In the genomic region with DNA sequence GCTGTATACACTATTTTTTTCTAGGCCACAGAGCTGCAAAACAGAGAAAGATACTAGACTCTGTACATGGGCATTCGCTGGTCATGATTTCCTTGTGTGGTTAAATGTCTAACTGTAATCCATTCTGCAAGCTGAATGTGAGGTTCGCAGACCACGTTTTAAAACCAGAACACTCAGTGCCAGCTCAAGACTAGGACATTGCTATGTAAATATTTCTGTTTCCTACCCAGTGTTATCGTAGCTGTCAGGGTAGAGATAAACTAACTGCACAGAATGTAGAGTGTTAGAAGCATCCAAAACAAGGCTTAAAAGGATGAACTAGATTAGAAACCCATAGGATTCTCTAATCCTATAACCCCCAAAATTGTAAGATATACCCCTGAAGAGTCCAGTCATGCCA, we compare ENCODE assay signal across 28 mouse cellular contexts.
DNase-seq lines count a peak whose midpoint lies in the region; ATAC-seq and TF ChIP-seq lines count a peak whose summit lies in the region.
"Had no signal": no experiment of that assay in that cellular context is flagged by ENCODE, and none has a peak within 500 bp of the region (broad histone marks: within the 10 kb centered on the region; RNA-seq: fewer than 3 reads in every experiment).

No protein-coding gene starts in this region.

- TF ChIP-seq CTCF in intestine, postnatal 0 days (IDR thresholded peaks at IDR 0.05; ENCODE audit: low read depth), result no peak
- TF ChIP-seq CTCF in lung, postnatal 0 days (IDR thresholded peaks at IDR 0.05), result no peak

- no peaks in the 10 kb centered on the region for H3K36me3 ChIP-seq in heart, embryonic 12.5 days
- no peaks in the 10 kb centered on the region for H3K36me3 ChIP-seq in intestine, embryonic 14.5 days (ENCODE audit: control insufficient read depth, insufficient read depth, low read length)
- no peaks in the 10 kb centered on the region for H3K36me3 ChIP-seq in intestine, postnatal 0 days (ENCODE audit: control insufficient read depth, insufficient read depth)
- no peaks in the 10 kb centered on the region for H3K36me3 ChIP-seq in lung, postnatal 0 days (ENCODE audit: insufficient read depth, low read length)
- H3K36me3 ChIP-seq: hindbrain, embryonic 13.5 days; limb, embryonic 10.5 days; limb, embryonic 15.5 days; liver, embryonic 13.5 days; midbrain, embryonic 10.5 days; midbrain, embryonic 15.5 days; neural tube, embryonic 15.5 days had no signal

- H3K27ac ChIP-seq in heart, embryonic 12.5 days (ENCODE audit: poor library complexity, severe bottlenecking), result peak overlapping the region; percentile 81
- H3K27ac ChIP-seq in intestine, embryonic 14.5 days (ENCODE audit: low read depth), result peak overlapping the region; percentile 27; the same call in 1 of the 2 replicates
- H3K27ac ChIP-seq in intestine, postnatal 0 days (ENCODE audit: low read depth, low read length), result no peak overlapping the region
- no peak overlapping the region for H3K27ac ChIP-seq in lung, postnatal 0 days (ENCODE audit: low read length)
- H3K27ac ChIP-seq: forebrain, embryonic 13.5 days; hindbrain, embryonic 13.5 days; kidney, postnatal 0 days; limb, embryonic 10.5 days; limb, embryonic 15.5 days; liver, embryonic 13.5 days; midbrain, embryonic 10.5 days; midbrain, embryonic 15.5 days; neural tube, embryonic 15.5 days had no signal

- H3K9me3 ChIP-seq in heart, embryonic 12.5 days (replicated peaks), result no peaks in the 10 kb centered on the region
- no peaks in the 10 kb centered on the region for H3K9me3 ChIP-seq in intestine, embryonic 14.5 days (ENCODE audit: control insufficient read depth, low read length)
- no peaks in the 10 kb centered on the region for H3K9me3 ChIP-seq in intestine, postnatal 0 days (ENCODE audit: control insufficient read depth)
- H3K9me3 ChIP-seq in lung, postnatal 0 days (ENCODE audit: low read length), result no peaks in the 10 kb centered on the region
- H3K9me3 ChIP-seq: forebrain, embryonic 13.5 days; hindbrain, embryonic 13.5 days; limb, embryonic 10.5 days; limb, embryonic 15.5 days; liver, embryonic 13.5 days; midbrain, embryonic 10.5 days; midbrain, embryonic 15.5 days; neural tube, embryonic 15.5 days had no signal

- peak; percentile 66 for ATAC-seq in heart, embryonic 12.5 days (ENCODE audit: insufficient number of reproducible peaks, low FRiP score)
- no peak for ATAC-seq in intestine, embryonic 14.5 days (replicated peaks; ENCODE audit: low FRiP score, low TSS enrichment, low read depth)
- ATAC-seq in intestine, postnatal 0 days, result no peak
- peak; percentile 19 for ATAC-seq in lung, postnatal 0 days
- ATAC-seq: forebrain, embryonic 13.5 days; midbrain, embryonic 15.5 days had no signal

- H3K4me1 ChIP-seq in heart, embryonic 12.5 days (replicated peaks), result peaks cover 11% of the 10 kb centered on the region; the same call in 1 of the 2 replicates
- H3K4me1 ChIP-seq in intestine, embryonic 14.5 days (replicated peaks; ENCODE audit: control insufficient read depth, insufficient read depth, low read length), result no peaks in the 10 kb centered on the region; the same call in 1 of the 2 replicates
- no peaks in the 10 kb centered on the region for H3K4me1 ChIP-seq in intestine, postnatal 0 days (replicated peaks; ENCODE audit: control insufficient read depth, insufficient read depth, low read length)
- no peaks in the 10 kb centered on the region for H3K4me1 ChIP-seq in lung, postnatal 0 days (ENCODE audit: insufficient read depth, low read depth, low read length)
- H3K4me1 ChIP-seq: limb, embryonic 10.5 days; limb, embryonic 15.5 days; liver, embryonic 13.5 days; midbrain, embryonic 10.5 days; midbrain, embryonic 15.5 days; neural tube, embryonic 15.5 days had no signal

- DNase-seq in heart, adult 9 months (ENCODE audit: low spot score in 2 of 2), result no peak
- DNase-seq in intestine, embryonic 14.5 days (ENCODE audit: low spot score), result no peak
- DNase-seq in lung, postnatal 0 days (ENCODE audit: low spot score), result no peak
- no peak for DNase-seq in lung, adult 18-20 months
- no peak for DNase-seq in layer of hippocampus, postnatal 36 days
- DNase-seq: adrenal gland, postnatal 14 days; cerebellum, adult 11 months; cerebellum, adult 9-10 months; cerebellum, postnatal 36 days; gastrocnemius, postnatal 10 days; heart, postnatal 4 days; kidney, adult 8-10 months; kidney, postnatal 4 days; liver, embryonic 13.5 days; lung, adult 2 months; retina, postnatal 1 day; right cerebral cortex, postnatal 14 days; thymus, postnatal 14 days had no signal

- H3K27me3 ChIP-seq in heart, embryonic 12.5 days (replicated peaks), result no peaks in the 10 kb centered on the region
- H3K27me3 ChIP-seq in intestine, embryonic 14.5 days (replicated peaks; ENCODE audit: control insufficient read depth, insufficient read depth, low read length), result no peaks in the 10 kb centered on the region
- no peaks in the 10 kb centered on the region for H3K27me3 ChIP-seq in intestine, postnatal 0 days (replicated peaks; ENCODE audit: control insufficient read depth, insufficient read depth, low read length)
- H3K27me3 ChIP-seq in lung, postnatal 0 days (replicated peaks; ENCODE audit: insufficient read depth, low read length), result no peaks in the 10 kb centered on the region
- H3K27me3 ChIP-seq: forebrain, embryonic 13.5 days; hindbrain, embryonic 13.5 days; limb, embryonic 15.5 days; liver, embryonic 13.5 days; midbrain, embryonic 15.5 days; neural tube, embryonic 15.5 days had no signal

- H3K4me3 ChIP-seq in heart, embryonic 12.5 days, result no peak overlapping the region
- no peak overlapping the region for H3K4me3 ChIP-seq in intestine, embryonic 14.5 days (ENCODE audit: low read depth, low read length)
- no peak overlapping the region for H3K4me3 ChIP-seq in intestine, postnatal 0 days (ENCODE audit: low read depth, low read length)
- H3K4me3 ChIP-seq in lung, postnatal 0 days (ENCODE audit: low read depth, low read length), result no peak overlapping the region
- H3K4me3 ChIP-seq: forebrain, embryonic 13.5 days; hindbrain, embryonic 13.5 days; limb, embryonic 10.5 days; limb, embryonic 15.5 days; liver, embryonic 13.5 days; midbrain, embryonic 10.5 days; midbrain, embryonic 15.5 days; neural tube, embryonic 15.5 days had no signal

- no peak overlapping the region for H3K9ac ChIP-seq in heart, embryonic 12.5 days
- no peak overlapping the region for H3K9ac ChIP-seq in intestine, embryonic 14.5 days (ENCODE audit: low read length)
- no peak overlapping the region for H3K9ac ChIP-seq in intestine, postnatal 0 days (ENCODE audit: low read depth, low read length)
- H3K9ac ChIP-seq in lung, postnatal 0 days (replicated peaks; ENCODE audit: low read depth), result no peak overlapping the region
- H3K9ac ChIP-seq: forebrain, embryonic 13.5 days; hindbrain, embryonic 13.5 days; limb, embryonic 15.5 days; liver, embryonic 13.5 days; midbrain, embryonic 15.5 days; neural tube, embryonic 15.5 days had no signal

- TF ChIP-seq EP300 in lung, postnatal 0 days (IDR thresholded peaks at IDR 0.05), result no peak

- 19% methylated on average over 4 of the region's 4 CpGs for WGBS in heart, embryonic 12.5 days
- 31% methylated on average over 4 of the region's 4 CpGs for WGBS in intestine, embryonic 14.5 days
- 35% methylated on average over 4 of the region's 4 CpGs for WGBS in intestine, postnatal 0 days
- WGBS in lung, postnatal 0 days, result 28% methylated on average over 4 of the region's 4 CpGs

- H3K4me2 ChIP-seq in heart, embryonic 12.5 days, result no peak overlapping the region
- no peak overlapping the region for H3K4me2 ChIP-seq in intestine, embryonic 14.5 days (ENCODE audit: low read length)
- H3K4me2 ChIP-seq in intestine, postnatal 0 days (replicated peaks; ENCODE audit: low read depth), result no peak overlapping the region
- no peak overlapping the region for H3K4me2 ChIP-seq in lung, postnatal 0 days (replicated peaks; ENCODE audit: low read depth, low read length)
- H3K4me2 ChIP-seq: forebrain, embryonic 13.5 days; hindbrain, embryonic 13.5 days; limb, embryonic 15.5 days; liver, embryonic 13.5 days; midbrain, embryonic 15.5 days; neural tube, embryonic 15.5 days had no signal

Comparison
In these comparisons a context has a peak if more than half of its experiments do, and no peak if none do; other contexts are left out.
1. H3K27ac ChIP-seq: peak in heart, embryonic 12.5 days (single experiment) and intestine, embryonic 14.5 days (single experiment); none in intestine, postnatal 0 days (single experiment) and lung, postnatal 0 days (single experiment).
2. ATAC-seq: peak in heart, embryonic 12.5 days (single experiment) and lung, postnatal 0 days (single experiment); none in intestine, embryonic 14.5 days (single experiment) and intestine, postnatal 0 days (single experiment).